ENCODE assay signal across 11 mouse cellular contexts in the genomic region with DNA sequence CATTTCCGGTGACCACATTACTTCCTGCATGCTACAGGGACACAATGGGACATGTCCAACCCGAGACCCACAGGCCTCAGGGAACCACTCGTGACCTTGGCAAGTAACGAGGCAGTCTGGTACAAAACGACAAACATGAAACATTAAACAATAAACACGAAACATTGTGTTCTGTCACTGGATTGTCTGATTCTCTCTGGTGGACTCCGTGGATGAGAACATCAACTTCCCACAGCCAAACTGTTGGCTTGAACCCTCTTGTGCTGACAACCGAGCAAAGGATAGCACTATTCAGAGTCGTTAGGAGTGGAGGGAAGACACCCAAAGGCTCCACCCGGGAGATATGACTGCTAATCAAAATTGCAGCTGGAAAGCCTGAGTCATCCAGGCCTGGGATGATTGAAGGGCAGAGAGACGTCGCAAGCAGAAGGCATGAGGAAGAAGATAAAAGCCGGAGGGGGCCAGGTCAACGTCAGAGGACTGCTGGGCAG.
DNase-seq lines count a peak whose midpoint lies in the region; ATAC-seq and TF ChIP-seq lines count a peak whose summit lies in the region.
"Had no signal": no experiment of that assay in that cellular context is flagged by ENCODE, and none has a peak within 500 bp of the region (broad histone marks: within the 10 kb centered on the region; RNA-seq: fewer than 3 reads in every experiment).

No protein-coding gene starts in this region.

- no peak overlapping the region for H3K4me2 ChIP-seq in heart, embryonic 12.5 days
- H3K4me2 ChIP-seq in liver, postnatal 0 days (ENCODE audit: low read depth, low read length): no peak overlapping the region
- H3K4me2 ChIP-seq in stomach, postnatal 0 days (replicated peaks; ENCODE audit: low read depth): no peak overlapping the region
- H3K4me2 ChIP-seq: lung, embryonic 14.5 days had no signal

- TF ChIP-seq EP300 in liver, postnatal 0 days (IDR thresholded peaks at IDR 0.05; ENCODE audit: low read depth): peak; percentile 48; the same call in 1 of the 2 replicates
- no peak for TF ChIP-seq EP300 in stomach, postnatal 0 days (optimal IDR thresholded peaks at IDR 0.05)

- WGBS in heart, embryonic 12.5 days: 46% methylated on average over 14 of the region's 14 CpGs
- WGBS in liver, postnatal 0 days (ENCODE audit: insufficient replicate concordance): 51% methylated on average over 14 of the region's 14 CpGs
- 66% methylated on average over 14 of the region's 14 CpGs for WGBS in stomach, postnatal 0 days

- no peaks in the 10 kb centered on the region for H3K9me3 ChIP-seq in heart, embryonic 12.5 days (replicated peaks)
- H3K9me3 ChIP-seq in liver, postnatal 0 days (ENCODE audit: low read length): no peaks in the 10 kb centered on the region
- H3K9me3 ChIP-seq in stomach, postnatal 0 days (ENCODE audit: control insufficient read depth, low read length): no peaks in the 10 kb centered on the region
- H3K9me3 ChIP-seq: hindbrain, embryonic 10.5 days had no signal

- TF ChIP-seq CTCF in liver, postnatal 0 days (IDR thresholded peaks at IDR 0.05; ENCODE audit: low read depth): no peak
- TF ChIP-seq CTCF in stomach, postnatal 0 days (IDR thresholded peaks at IDR 0.05; ENCODE audit: low read depth): no peak

- no peaks in the 10 kb centered on the region for H3K36me3 ChIP-seq in heart, embryonic 12.5 days
- no peaks in the 10 kb centered on the region for H3K36me3 ChIP-seq in liver, postnatal 0 days (replicated peaks; ENCODE audit: insufficient read depth, low read length)
- no peaks in the 10 kb centered on the region for H3K36me3 ChIP-seq in stomach, postnatal 0 days (ENCODE audit: control insufficient read depth, insufficient read depth, low read length)
- H3K36me3 ChIP-seq: hindbrain, embryonic 10.5 days had no signal

- ATAC-seq in heart, embryonic 12.5 days (ENCODE audit: insufficient number of reproducible peaks, low FRiP score): peak; percentile 65
- peak; percentile 60 for ATAC-seq in liver, postnatal 0 days
- no peak for ATAC-seq in stomach, postnatal 0 days (ENCODE audit: low FRiP score, low TSS enrichment)

- H3K9ac ChIP-seq in heart, embryonic 12.5 days: no peak overlapping the region
- no peak overlapping the region for H3K9ac ChIP-seq in liver, postnatal 0 days (replicated peaks)
- no peak overlapping the region for H3K9ac ChIP-seq in stomach, postnatal 0 days (ENCODE audit: low read length)
- H3K9ac ChIP-seq: lung, embryonic 14.5 days had no signal

- H3K4me3 ChIP-seq in heart, embryonic 12.5 days: no peak overlapping the region
- H3K4me3 ChIP-seq in liver, postnatal 0 days (ENCODE audit: low read depth, low read length): no peak overlapping the region
- no peak overlapping the region for H3K4me3 ChIP-seq in stomach, postnatal 0 days (ENCODE audit: low read depth, low read length)
- H3K4me3 ChIP-seq: hindbrain, embryonic 10.5 days had no signal

- peaks cover 38% of the 10 kb centered on the region for H3K4me1 ChIP-seq in heart, embryonic 12.5 days (replicated peaks)
- peaks cover 6% of the 10 kb centered on the region for H3K4me1 ChIP-seq in liver, postnatal 0 days (ENCODE audit: insufficient read depth)
- H3K4me1 ChIP-seq in stomach, postnatal 0 days (replicated peaks; ENCODE audit: control insufficient read depth, insufficient read depth): no peaks in the 10 kb centered on the region

- DNase-seq in heart, adult 8-10 months (ENCODE audit: low spot score): no peak
- peak; percentile 84 for DNase-seq in MEL-GATA-1-ER (ENCODE audit: extremely low read depth, low read depth)
- peak; percentile 29 for DNase-seq in c-Kit-positive CD71-positive TER-119-positive erythroid progenitor cells, embryonic 14.5 days (ENCODE audit: low spot score)
- DNase-seq in liver, postnatal 0 days: peak; percentile 27
- no peak for DNase-seq in stomach, postnatal 0 days (ENCODE audit: low spot score)
- DNase-seq in retina, embryonic 14.5 days (ENCODE audit: low spot score): no peak
- DNase-seq in right cerebral cortex, adult 2 months (ENCODE audit: low spot score in 2 of 2): no peak
- DNase-seq: kidney, adult 9 months; lung, embryonic 14.5 days had no signal

- H3K27me3 ChIP-seq in heart, embryonic 12.5 days (replicated peaks): no peaks in the 10 kb centered on the region
- no peaks in the 10 kb centered on the region for H3K27me3 ChIP-seq in liver, postnatal 0 days (ENCODE audit: insufficient read depth, low read length)
- H3K27me3 ChIP-seq in stomach, postnatal 0 days (ENCODE audit: control insufficient read depth, insufficient read depth, low read length): no peaks in the 10 kb centered on the region

- H3K27ac ChIP-seq in heart, embryonic 12.5 days (ENCODE audit: poor library complexity, severe bottlenecking): no peak overlapping the region
- H3K27ac ChIP-seq in liver, postnatal 0 days (ENCODE audit: low read depth): no peak overlapping the region
- H3K27ac ChIP-seq in stomach, postnatal 0 days (replicated peaks): no peak overlapping the region
- H3K27ac ChIP-seq: hindbrain, embryonic 10.5 days had no signal

Comparison
In these comparisons a context has a peak if more than half of its experiments do, and no peak if none do; other contexts are left out.
1. DNase-seq: peak in MEL-GATA-1-ER (single experiment), c-Kit-positive CD71-positive TER-119-positive erythroid progenitor cells, embryonic 14.5 days (single experiment) and liver, postnatal 0 days (single experiment); none in heart, adult 8-10 months (single experiment), stomach, postnatal 0 days (single experiment), retina, embryonic 14.5 days (single experiment) and right cerebral cortex, adult 2 months (0 of 2).